Comparison of ENCODE assay signal across 11 mouse cellular contexts in the genomic region with DNA sequence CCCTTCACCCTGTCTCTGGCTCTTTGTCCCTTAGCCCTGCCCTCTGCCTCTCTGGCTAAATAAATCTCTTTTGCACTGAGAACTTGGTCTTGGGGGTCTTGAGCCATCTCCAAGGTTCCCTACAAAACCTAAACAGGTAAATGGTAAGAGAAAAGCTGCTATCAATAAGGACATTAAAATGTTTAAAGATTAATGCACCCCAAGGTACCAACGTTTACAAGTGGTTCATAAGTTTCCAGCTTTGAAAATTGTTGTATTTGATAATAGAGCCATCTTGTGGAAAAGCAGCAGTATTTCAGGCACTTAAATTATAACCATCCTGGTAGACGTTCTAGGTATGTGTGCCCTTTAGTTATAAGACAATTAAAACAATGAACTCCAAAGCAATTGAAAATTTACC. TPM values are rescaled to one million over a fixed set of nuclear protein-coding genes. Genes with fewer than 3 reads are reported as not detected.
DNase-seq lines count a peak whose midpoint lies in the region; ATAC-seq and TF ChIP-seq lines count a peak whose summit lies in the region.
"Had no signal": no experiment of that assay in that cellular context is flagged by ENCODE, and none has a peak within 500 bp of the region (broad histone marks: within the 10 kb centered on the region; RNA-seq: fewer than 3 reads in every experiment).

No protein-coding gene starts in this region.

- H3K27ac ChIP-seq in lung, embryonic 14.5 days (ENCODE audit: low read depth): no peak overlapping the region
- H3K27ac ChIP-seq: forebrain, embryonic 10.5 days; hindbrain, embryonic 15.5 days had no signal

- no peak overlapping the region for H3K4me3 ChIP-seq in lung, embryonic 14.5 days (ENCODE audit: low read depth, low read length)
- H3K4me3 ChIP-seq: forebrain, embryonic 10.5 days; hindbrain, embryonic 15.5 days had no signal

- CTCF ChIA-PET in Patski (lab: Charles Lee): interaction anchor here (1.2 to 3.5 kb wide), 5 partner anchors 10 to 283 kb away, joined by 3 to 29 read pairs (median 6); no protein-coding TSS in a partner anchor

- H3K9me3 ChIP-seq in lung, embryonic 14.5 days (ENCODE audit: low read depth, low read length): peaks cover 5% of the 10 kb centered on the region; the same call in 1 of the 2 replicates

- WGBS in lung, embryonic 14.5 days: 3% methylated on average over 2 of the region's 2 CpGs

- in situ Hi-C loops in Patski (cut with MboI; ENCODE audit: low pct_unique_long_range_greater_than_20kb): loop anchor here (5.0 kb wide), 2 partner anchors 220 to 280 kb away; no protein-coding TSS in a partner anchor

- no peak overlapping the region for H3K4me2 ChIP-seq in lung, embryonic 14.5 days
- H3K4me2 ChIP-seq: hindbrain, embryonic 15.5 days had no signal

- no peaks in the 10 kb centered on the region for H3K27me3 ChIP-seq in lung, embryonic 14.5 days (ENCODE audit: insufficient read depth, low read length)
- H3K27me3 ChIP-seq in Patski: peaks cover 11% of the 10 kb centered on the region
- H3K27me3 ChIP-seq: hindbrain, embryonic 15.5 days had no signal

- no peaks in the 10 kb centered on the region for H3K4me1 ChIP-seq in lung, embryonic 14.5 days (ENCODE audit: insufficient read depth)
- H3K4me1 ChIP-seq: hindbrain, embryonic 15.5 days had no signal

- DNase-seq in heart, adult 11 months: peak; percentile 59
- DNase-seq in heart, postnatal 25 days (ENCODE audit: low spot score): no peak
- peak; percentile 67 for DNase-seq in lung, embryonic 14.5 days
- no peak for DNase-seq in lung, postnatal 10 days
- no peak for DNase-seq in Patski (ENCODE audit: low read depth, low spot score)
- DNase-seq in naive thymus-derived CD4-positive, alpha-beta T cell, adult 2 months (ENCODE audit: low read depth): peak; percentile 54
- DNase-seq in cerebellum, postnatal 36 days: no peak
- no peak for DNase-seq in right cerebral cortex, adult 18-20 months
- DNase-seq: cerebellum, adult 11-12 months had no signal

- peak; percentile 71 for TF ChIP-seq CTCF in lung, embryonic 14.5 days (IDR thresholded peaks at IDR 0.05; ENCODE audit: low read depth)
- peak; percentile 54 for TF ChIP-seq CTCF in Patski (IDR thresholded peaks at IDR 0.05)

- H3K9ac ChIP-seq in lung, embryonic 14.5 days: no peak overlapping the region
- H3K9ac ChIP-seq: hindbrain, embryonic 15.5 days had no signal

- intact Hi-C loops in heart, postnatal 25 days (cut with DNase I): loop anchor here (1.0 kb wide), 1 partner anchor 279 kb away; no protein-coding TSS in a partner anchor

- ATAC-seq in lung, embryonic 14.5 days (ENCODE audit: insufficient read depth): no peak
- no peak for ATAC-seq in Patski

- POLR2A ChIA-PET in Patski (lab: Charles Lee): interaction anchor here (0.6 kb wide), 1 partner anchor 279 kb away, joined by 3 read pairs; no protein-coding TSS in a partner anchor

- H3K36me3 ChIP-seq in lung, embryonic 14.5 days (ENCODE audit: insufficient read depth): no peaks in the 10 kb centered on the region
- H3K36me3 ChIP-seq: forebrain, embryonic 10.5 days; hindbrain, embryonic 15.5 days had no signal

RNA-seq across cellular contexts. Expression of gene Gpr135, which starts 23.4 kb away (rescaled TPM):
- total RNA-seq in heart, postnatal 25 days (2021): under 1 TPM; 0.25 to 0.42 TPM
- polyA plus RNA-seq in lung, embryonic 14.5 days (2014; fragmentation: Nextera tagmentation; extraction: Ambion mirVana): 0.68 and 0.88 TPM in 2 replicates
- polyA plus RNA-seq in Patski (2021): 0.71 TPM

RNA-seq across cellular contexts. Expression of gene L3hypdh, which starts 37.7 kb away (rescaled TPM):
- total RNA-seq in heart, postnatal 25 days (2021): 1 to 10 TPM; 5.7 to 6.7 TPM
- 25.0 and 25.2 TPM in 2 replicates for polyA plus RNA-seq in lung, embryonic 14.5 days (2014; fragmentation: Nextera tagmentation; extraction: Ambion mirVana)
- 12.7 TPM for polyA plus RNA-seq in Patski (2021)

RNA-seq across cellular contexts. Expression of gene Jkamp, which starts 37.9 kb away (rescaled TPM):
- total RNA-seq in heart, postnatal 25 days (2021): 10 to 100 TPM; 21.1 to 21.3 TPM
- polyA plus RNA-seq in lung, embryonic 14.5 days (2014; fragmentation: Nextera tagmentation; extraction: Ambion mirVana): 54.9 and 56.8 TPM in 2 replicates
- polyA plus RNA-seq in Patski (2021): 56.2 TPM

Comparison
In these comparisons a context has a peak if more than half of its experiments do, and no peak if none do; other contexts are left out.
1. DNase-seq: peak in heart, adult 11 months (single experiment), lung, embryonic 14.5 days (single experiment) and naive thymus-derived CD4-positive, alpha-beta T cell, adult 2 months (single experiment); none in heart, postnatal 25 days (single experiment), lung, postnatal 10 days (single experiment), Patski (single experiment), cerebellum, postnatal 36 days (0 of 2) and right cerebral cortex, adult 18-20 months (single experiment).